Mouse (Mus musculus): ENCODE data around the gene Gm21739. TPM values are rescaled to one million over a fixed set of nuclear protein-coding genes. Genes with fewer than 3 reads are reported as not detected.
"Not testable (repeated sequence)": the region's sequence is repeated elsewhere in the genome, so short reads cannot be mapped to it uniquely, and the experiment has no call there.

Gene Gm21739
- polyA plus RNA-seq (2015; fragmentation: Nextera tagmentation; extraction: Ambion mirVana): not detected in 2 replicates

GRCm38 (mm10) chrY:44264344-44264743, at the start of gene Gm21739:
Gene Gm21739 (minus strand): TSS chrY:44264444.
- not testable (repeated sequence) for H3K4me2 ChIP-seq; H3K9me3 ChIP-seq; H3K9ac ChIP-seq; H3K4me3 ChIP-seq; H3K27me3 ChIP-seq; ATAC-seq (ENCODE audit: low FRiP score); H3K4me1 ChIP-seq (replicated peaks); H3K27ac ChIP-seq; H3K36me3 ChIP-seq
- WGBS: no CpG with 5 or more reads among the region's 6 CpGs
